Mouse (Mus musculus) liver, adult 2 months (tissue): Measurements from ENCODE around the gene Dppa4. TPM values are rescaled to one million over a fixed set of nuclear protein-coding genes. Genes with fewer than 3 reads are reported as not detected.

Experiments
- DNase-seq: peaks from one replicate; pipeline ENCODE4 v3.0.0-alpha.2; 2011; ENCODE audit warnings: low read depth, low spot score; ENCODE audit errors: extremely low read depth
- H3K27ac ChIP-seq: fragments of 200-500 bp; replicated peaks from 2 replicates; pipeline ENCODE4 v1.5.1; 2012; ENCODE audit warnings: low read depth, mild to moderate bottlenecking, control low read depth, inconsistent platforms, low read length; ENCODE audit not compliant: insufficient read depth
- H3K27me3 ChIP-seq: fragments of 200-500 bp; 2 replicates; pipeline ENCODE4 v1.6.1; 2012; ENCODE audit warnings: mild to moderate bottlenecking, moderate library complexity, low read length, inconsistent platforms; ENCODE audit not compliant: control insufficient read depth, insufficient read depth
- H3K36me3 ChIP-seq: fragments of 200-500 bp; 2 replicates; pipeline ENCODE4 v1.6.1; 2012; ENCODE audit warnings: low read length, inconsistent platforms; ENCODE audit not compliant: control insufficient read depth, insufficient read depth
- H3K4me1 ChIP-seq: fragments of 200-500 bp; 2 replicates; pipeline ENCODE4 v1.6.1; 2011; ENCODE audit warnings: low read length; ENCODE audit not compliant: control insufficient read depth, insufficient read depth
- H3K4me3 ChIP-seq: fragments of 200-500 bp; 2 replicates; pipeline ENCODE4 v1.5.1; 2011; ENCODE audit warnings: low read depth, mild to moderate bottlenecking, control low read depth, low read length, moderate library complexity; ENCODE audit not compliant: insufficient read depth
- H3K79me2 ChIP-seq: fragments of 200-500 bp; 2 replicates; pipeline ENCODE4 v1.6.1; 2012; ENCODE audit warnings: inconsistent platforms, mild to moderate bottlenecking, low read length, moderate library complexity; ENCODE audit not compliant: control insufficient read depth, insufficient read depth
- H3K9ac ChIP-seq: fragments of 200-500 bp; 2 replicates; pipeline ENCODE4 v1.6.1; 2012; ENCODE audit warnings: low read depth, mild to moderate bottlenecking, control low read depth, inconsistent platforms, low read length
- CTCF ChIP-seq: fragments of 200-500 bp; IDR thresholded peaks from 2 replicates; pipeline ENCODE4 v1.5.1; 2011; ENCODE audit warnings: low read depth, low read length, control low read depth
- POLR2A ChIP-seq: fragments of 200-500 bp; IDR thresholded peaks from 2 replicates; pipeline ENCODE4 v1.6.1; 2011; ENCODE audit warnings: low read length, control low read depth; ENCODE audit not compliant: insufficient read depth; ENCODE audit errors: extremely low read depth
- WGBS: fragments of 180-500 bp; shearing (Covaris S2); methylation state at CpG from one replicate; pipeline ENCODE4 v1.1.7; 2018; 5-methylcytosine and 5-hydroxymethylcytosine counted together
- polyA plus RNA-seq: library from polyadenylated mRNA; depleted of rRNA; stranded (reverse); fragments of >200 nt; gene quantifications from 2 replicates; pipeline ENCODE4 v1.2.3, GENCODE M21; 2012; rRNA removed
- total RNA-seq: library from RNA; depleted of rRNA; stranded (reverse); fragments of >200 nt; gene quantifications from 2 replicates; pipeline ENCODE4 v1.2.3, GENCODE M21; 2014; rRNA removed

The Dppa4 gene
- total and polyA plus RNA-seq, 2 experiments, result not detected

GRCm38 (mm10) chr16:48326903-48327302 lies 43.4 kb downstream of the Dppa4 start:
- no peak overlapping the region for H3K9ac ChIP-seq
- no peaks in the 10 kb centered on the region for H3K27me3 ChIP-seq
- no peak for TF ChIP-seq CTCF
- TF ChIP-seq POLR2A, result no peak
- no peak overlapping the region for H3K27ac ChIP-seq
- no peaks in the 10 kb centered on the region for H3K36me3 ChIP-seq
- DNase-seq, result no peak
- WGBS, result 62% methylated on average over 5 of the region's 5 CpGs
- H3K4me3 ChIP-seq, result no peak overlapping the region
- H3K4me1 ChIP-seq, result no peaks in the 10 kb centered on the region
- H3K79me2 ChIP-seq, result no peaks in the 10 kb centered on the region

- DNase-seq, result no peak
- Histone ChIP-seq H3K27ac (no peak overlapping the region), H3K79me2 (no peaks in the 10 kb centered on the region), H3K27me3 (no peaks in the 10 kb centered on the region), H3K4me1 (no peaks in the 10 kb centered on the region), H3K9ac (no peak overlapping the region), H3K36me3 (no peaks in the 10 kb centered on the region), H3K4me3 (no peak overlapping the region)
- TF ChIP-seq POLR2A, result no peak
- no peak for TF ChIP-seq CTCF
- 89% methylated on average over 2 of the region's 2 CpGs for WGBS
Measured at GRCm38 (mm10) chr16:48328420-48328819, 44.9 kb downstream of the Dppa4 start.

GRCm38 (mm10) chr16:48331822-48332221 lies 48.3 kb downstream of the Dppa4 start:
- Histone ChIP-seq H3K4me3 (no peak overlapping the region), H3K4me1 (no peaks in the 10 kb centered on the region), H3K9ac (no peak overlapping the region), H3K27me3 (no peaks in the 10 kb centered on the region), H3K79me2 (no peaks in the 10 kb centered on the region), H3K27ac (no peak overlapping the region), H3K36me3 (no peaks in the 10 kb centered on the region)
- TF ChIP-seq POLR2A (no peak), CTCF (no peak)
- no peak for DNase-seq
- WGBS, result 80% methylated on average over 3 of the region's 3 CpGs

GRCm38 (mm10) chr16:48335326-48335725 lies 51.8 kb downstream of the Dppa4 start:
- H3K27me3 ChIP-seq, result no peaks in the 10 kb centered on the region
- 83% methylated on average over 4 of the region's 4 CpGs for WGBS
- no peak for DNase-seq

More at GRCm38 (mm10) chr16:48335326-48335725, 51.8 kb downstream of the Dppa4 start:
- Histone ChIP-seq H3K9ac (no peak overlapping the region), H3K36me3 (no peaks in the 10 kb centered on the region), H3K4me1 (no peaks in the 10 kb centered on the region), H3K27ac (no peak overlapping the region), H3K79me2 (no peaks in the 10 kb centered on the region), H3K4me3 (no peak overlapping the region)
- TF ChIP-seq CTCF (no peak), POLR2A (no peak)

Other genes with a start within 250 kb of the Dppa4 start
- gene Dppa2, start 20.2 kb downstream of the Dppa4 start, total RNA-seq, result not detected in 2 replicates
- gene Dppa2, start 20.2 kb downstream of the Dppa4 start, polyA plus RNA-seq, result not detected in 2 replicates
- gene Gm5485, start 128.7 kb downstream of the Dppa4 start, total RNA-seq, result not detected in 2 replicates
- gene Gm5485, start 128.7 kb downstream of the Dppa4 start, polyA plus RNA-seq, result not detected in 2 replicates
- not detected in 2 replicates for gene Morc1, start 147.5 kb downstream of the Dppa4 start, total RNA-seq
- gene Morc1, start 147.5 kb downstream of the Dppa4 start, polyA plus RNA-seq, result not detected in 2 replicates